Mouse (Mus musculus): ENCODE measurements around the gene Akap2. TPM values are rescaled to one million over a fixed set of nuclear protein-coding genes. Genes with fewer than 3 reads are reported as not detected.
"Not testable (repeated sequence)": the region's sequence is repeated elsewhere in the genome, so short reads cannot be mapped to it uniquely, and the experiment has no call there.

Akap2 gene
- polyA plus RNA-seq, 1 experiment from 2014 or later: 48.5 TPM

- Histone ChIP-seq H3K4me1 (replicated peaks) (peaks cover 27% of the 10 kb centered on the region), H3K9ac (no peak overlapping the region), H3K4me3 (no peak overlapping the region), H3K36me3 (0 out of 2 replicates have a peak, but pooled peaks cover 4% of the 10 kb centered on the region), H3K9me3 (replicated peaks) (no peaks in the 10 kb centered on the region), H3K4me2 (no peak overlapping the region), H3K27me3 (no peaks in the 10 kb centered on the region), H3K27ac (no peak overlapping the region)
- ATAC-seq (replicated peaks; ENCODE audit: insufficient number of reproducible peaks, insufficient read depth, low FRiP score, low read depth): no peak
- 89% methylated on average over 5 of the region's 5 CpGs for WGBS
Measured at GRCm38 (mm10) chr4:57879137-57879536, 161.7 kb downstream of the Akap2 start.

DNA sequence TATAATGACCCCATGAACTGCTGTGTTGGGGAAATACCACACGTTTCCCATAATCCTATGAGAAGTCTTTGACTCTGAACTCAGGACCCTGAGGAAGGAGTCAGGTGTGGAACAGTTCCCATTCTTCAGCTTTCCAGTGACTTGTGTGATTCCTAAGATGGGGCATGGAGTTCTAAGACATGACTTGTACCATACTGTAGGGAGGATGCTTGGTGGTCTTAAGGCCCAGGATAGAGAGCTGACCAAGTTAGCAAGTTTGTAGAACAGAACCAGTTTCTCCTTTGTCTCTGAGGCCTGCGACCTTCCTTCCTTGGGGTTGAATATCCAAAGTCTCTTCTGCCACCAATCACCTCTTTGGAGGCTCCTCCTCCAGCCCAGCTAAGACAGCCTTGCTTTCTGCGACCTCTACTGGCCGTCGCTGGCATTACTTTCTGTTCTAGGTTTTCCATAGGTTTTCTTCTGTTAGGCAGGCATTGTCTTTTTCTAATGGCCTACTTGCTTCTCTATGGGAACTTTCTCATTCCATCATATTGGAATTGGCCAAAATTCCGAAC, 162.4 kb downstream of the Akap2 start:
- no peaks in the 10 kb centered on the region for H3K9me3 ChIP-seq (replicated peaks)
- 0 out of 2 replicates have a peak, but pooled peaks have one; percentile 22 for ATAC-seq (replicated peaks; ENCODE audit: insufficient number of reproducible peaks, insufficient read depth, low FRiP score, low read depth)
- WGBS: 19% methylated on average over 6 of the region's 6 CpGs

DNA sequence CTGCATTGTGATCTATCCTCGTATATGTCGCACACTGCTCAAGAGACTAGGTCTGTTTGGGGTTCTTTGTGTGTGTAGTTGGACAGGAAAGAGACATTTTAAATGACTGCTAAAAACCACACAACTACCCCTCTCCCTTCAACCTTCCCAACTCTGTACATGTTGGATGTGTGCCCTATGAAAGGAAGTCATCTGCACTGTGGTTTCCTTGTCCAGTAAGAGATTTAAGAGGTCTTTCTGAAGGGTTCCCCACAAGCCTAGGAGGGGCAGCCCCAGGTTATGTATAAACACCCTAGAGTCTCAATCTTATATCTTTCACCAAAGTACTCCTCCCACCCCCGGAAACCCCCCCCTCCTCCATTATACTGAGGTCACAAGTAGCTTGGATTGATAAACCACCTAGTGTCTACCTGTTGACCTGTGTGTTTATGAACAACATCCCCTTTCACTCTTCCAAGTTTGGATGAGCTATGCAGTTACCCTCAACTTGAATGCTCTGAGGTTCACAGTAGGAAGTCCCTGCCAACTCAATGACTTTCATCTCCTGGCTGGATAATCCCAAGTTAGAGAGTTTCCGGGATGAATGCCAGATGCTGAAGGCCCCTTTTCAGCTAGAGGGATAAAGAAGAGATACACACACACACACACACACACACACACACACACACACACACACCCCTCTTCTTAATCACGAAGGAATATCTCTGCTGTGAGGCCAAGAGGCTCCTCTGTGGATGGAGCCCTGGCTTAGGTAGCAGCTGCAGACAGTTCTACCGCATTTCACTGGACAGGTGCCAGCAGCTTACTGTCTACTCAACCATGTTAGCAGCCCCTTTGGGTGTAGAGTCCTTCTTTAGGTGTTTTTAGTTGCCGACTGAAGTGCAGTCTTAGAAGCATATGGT, 166.3 kb downstream of the Akap2 start:
- WGBS: 46% methylated on average over 7 of the region's 7 CpGs
- peak; percentile 30; the same call in 1 of the 2 replicates for ATAC-seq (replicated peaks; ENCODE audit: insufficient number of reproducible peaks, insufficient read depth, low FRiP score, low read depth)
- peak overlapping the region; percentile 70 for H3K27ac ChIP-seq
- no peaks in the 10 kb centered on the region for H3K9me3 ChIP-seq (replicated peaks)
- H3K4me2 ChIP-seq: no peak overlapping the region
- no peaks in the 10 kb centered on the region for H3K27me3 ChIP-seq
- H3K36me3 ChIP-seq: 0 out of 2 replicates have a peak, but pooled peaks cover 4% of the 10 kb centered on the region
- no peak overlapping the region for H3K9ac ChIP-seq
- no peak overlapping the region for H3K4me3 ChIP-seq
- peaks cover 54% of the 10 kb centered on the region for H3K4me1 ChIP-seq (replicated peaks)

More for the DNA sequence above, 162.4 kb downstream of the Akap2 start:
- 0 out of 2 replicates have a peak, but pooled peaks cover 4% of the 10 kb centered on the region for H3K36me3 ChIP-seq
- no peak overlapping the region for H3K9ac ChIP-seq
- H3K4me3 ChIP-seq: no peak overlapping the region
- no peak overlapping the region for H3K4me2 ChIP-seq
- H3K4me1 ChIP-seq (replicated peaks): peaks cover 35% of the 10 kb centered on the region
- no peaks in the 10 kb centered on the region for H3K27me3 ChIP-seq
- H3K27ac ChIP-seq: no peak overlapping the region

DNA sequence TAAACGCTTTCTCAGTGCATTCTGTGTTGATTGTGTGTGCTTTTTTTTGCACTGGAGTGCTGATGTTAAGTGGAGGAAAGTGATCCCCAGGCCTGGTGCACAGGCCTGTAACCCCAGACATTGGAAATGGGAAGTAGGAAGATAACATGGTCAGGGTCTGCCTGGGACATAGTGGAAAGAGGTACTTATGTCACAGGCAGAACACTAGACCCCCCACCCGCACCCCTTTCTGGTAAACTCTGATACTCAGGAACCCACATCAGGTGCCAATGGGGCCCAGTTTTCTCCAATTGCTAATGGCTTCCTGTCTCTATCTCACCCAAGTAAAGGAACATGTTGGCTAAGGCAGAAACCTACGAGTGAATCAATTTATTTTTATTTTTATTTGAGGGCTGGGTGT, 167.1 kb downstream of the Akap2 start:
- H3K9me3 ChIP-seq (replicated peaks): no peaks in the 10 kb centered on the region
- H3K4me2 ChIP-seq: no peak overlapping the region
- no peak overlapping the region for H3K9ac ChIP-seq
- ATAC-seq (replicated peaks; ENCODE audit: insufficient number of reproducible peaks, insufficient read depth, low FRiP score, low read depth): no peak
- 72% methylated on average over 3 of the region's 3 CpGs for WGBS
- H3K27ac ChIP-seq: peak overlapping the region; percentile 70
- H3K4me3 ChIP-seq: no peak overlapping the region
- no peaks in the 10 kb centered on the region for H3K27me3 ChIP-seq
- 0 out of 2 replicates have a peak, but pooled peaks cover 4% of the 10 kb centered on the region for H3K36me3 ChIP-seq
- H3K4me1 ChIP-seq (replicated peaks): peaks cover 54% of the 10 kb centered on the region

DNA sequence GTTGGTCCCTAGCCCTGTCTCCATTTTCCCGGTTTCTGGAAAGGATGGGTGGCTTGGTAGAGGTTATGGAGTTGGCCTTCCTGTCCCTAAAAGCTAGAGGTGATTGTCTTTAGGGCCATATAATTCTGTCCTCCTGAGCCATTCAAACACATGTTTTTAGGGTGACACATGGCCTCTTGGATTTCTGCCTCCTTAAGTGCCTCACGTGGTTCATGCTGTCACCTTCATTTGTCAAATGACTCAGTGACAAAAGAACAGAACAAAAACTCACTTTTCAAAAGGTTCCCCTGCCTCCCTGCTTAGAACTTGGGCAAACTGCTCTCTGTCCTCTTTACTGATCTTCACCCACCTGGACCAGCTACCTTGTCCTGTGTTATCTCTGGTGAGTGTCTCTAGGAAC, 167.7 kb downstream of the Akap2 start:
- no peak for ATAC-seq (replicated peaks; ENCODE audit: insufficient number of reproducible peaks, insufficient read depth, low FRiP score, low read depth)
- WGBS: 65% methylated on average over 2 of the region's 2 CpGs
- Histone ChIP-seq H3K27ac (no peak overlapping the region), H3K4me3 (no peak overlapping the region), H3K9me3 (replicated peaks) (no peaks in the 10 kb centered on the region), H3K4me1 (replicated peaks) (peaks cover 51% of the 10 kb centered on the region), H3K9ac (no peak overlapping the region), H3K36me3 (0 out of 2 replicates have a peak, but pooled peaks cover 4% of the 10 kb centered on the region), H3K27me3 (no peaks in the 10 kb centered on the region), H3K4me2 (no peak overlapping the region)

DNA sequence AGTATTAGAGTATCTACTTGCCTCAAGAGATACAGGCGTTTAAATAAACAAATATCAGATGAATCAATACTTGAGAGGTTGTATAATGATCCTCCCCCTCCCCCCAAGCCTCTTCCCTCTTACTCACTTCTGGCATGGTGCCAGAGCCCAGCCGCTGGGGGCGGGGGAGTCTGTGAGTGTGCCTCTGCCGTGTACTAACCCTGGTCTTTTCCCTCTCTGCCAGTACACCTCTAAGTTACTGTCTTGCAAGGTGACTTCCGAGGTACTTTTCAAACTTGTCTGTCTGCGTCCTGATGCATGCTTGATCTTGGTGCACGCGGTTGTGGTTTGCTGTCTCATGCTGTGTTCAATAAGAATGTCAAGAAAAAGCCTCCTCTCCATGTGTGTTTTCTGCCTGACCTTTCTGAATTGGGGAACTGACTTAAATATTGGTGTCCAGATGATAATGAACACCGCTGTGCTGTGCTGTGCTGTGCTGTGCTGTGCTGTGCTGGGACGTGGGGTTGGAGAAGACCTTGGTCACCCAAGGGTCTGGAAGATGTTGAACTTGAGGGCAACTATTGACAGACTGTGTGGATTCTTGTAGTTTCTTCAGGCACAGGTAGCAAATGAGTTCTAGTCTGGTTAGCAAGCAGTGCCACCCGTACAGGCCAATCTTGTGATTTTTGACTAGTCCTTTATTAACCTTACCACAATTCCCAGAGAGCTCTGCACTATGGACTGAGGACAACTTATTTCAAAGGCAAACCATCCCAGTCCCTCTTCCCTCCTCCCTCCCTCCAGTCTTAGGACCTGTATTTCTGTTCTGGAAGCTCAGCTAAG, 168.8 kb downstream of the Akap2 start:
- no peaks in the 10 kb centered on the region for H3K9me3 ChIP-seq (replicated peaks)
- no peak overlapping the region for H3K4me2 ChIP-seq
- no peak overlapping the region for H3K4me3 ChIP-seq
- peak overlapping the region; percentile 1; the same call in 1 of the 2 replicates for H3K27ac ChIP-seq
- ATAC-seq (replicated peaks; ENCODE audit: insufficient number of reproducible peaks, insufficient read depth, low FRiP score, low read depth): no peak
- 0 out of 2 replicates have a peak, but pooled peaks cover 4% of the 10 kb centered on the region for H3K36me3 ChIP-seq
- no peak overlapping the region for H3K9ac ChIP-seq
- peaks cover 51% of the 10 kb centered on the region for H3K4me1 ChIP-seq (replicated peaks)
- H3K27me3 ChIP-seq: no peaks in the 10 kb centered on the region
- WGBS: 49% methylated on average over 11 of the region's 11 CpGs

- Histone ChIP-seq H3K4me2 (no peak overlapping the region), H3K27me3 (no peaks in the 10 kb centered on the region), H3K4me1 (replicated peaks) (peaks cover 49% of the 10 kb centered on the region), H3K9me3 (replicated peaks) (no peaks in the 10 kb centered on the region), H3K4me3 (no peak overlapping the region), H3K9ac (no peak overlapping the region), H3K27ac (no peak overlapping the region), H3K36me3 (0 out of 2 replicates have a peak, but pooled peaks cover 4% of the 10 kb centered on the region)
- WGBS: 88% methylated on average over 3 of the region's 3 CpGs
- no peak for ATAC-seq (replicated peaks; ENCODE audit: insufficient number of reproducible peaks, insufficient read depth, low FRiP score, low read depth)
Measured at GRCm38 (mm10) chr4:57886888-57887230, 169.4 kb downstream of the Akap2 start.

DNA sequence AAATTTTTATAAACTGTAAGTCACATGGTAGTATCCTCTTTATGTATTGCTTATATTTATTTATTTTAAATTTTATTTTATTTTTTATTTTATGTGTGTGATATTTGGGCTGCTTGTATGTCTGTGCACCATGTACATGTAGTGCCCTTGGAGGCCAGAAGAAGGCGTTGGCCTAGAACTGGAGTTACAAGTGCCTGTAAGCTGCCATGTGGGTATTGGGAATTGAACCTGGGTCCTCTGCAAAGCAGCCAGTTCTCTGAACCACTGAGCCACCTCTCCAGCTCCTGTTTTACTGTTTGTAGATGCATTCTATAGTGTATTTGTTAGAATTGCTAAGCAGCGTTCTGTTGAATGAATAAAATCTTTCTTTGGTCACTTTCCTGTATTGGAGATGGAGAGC, 170.8 kb downstream of the Akap2 start:
- H3K4me2 ChIP-seq: no peak overlapping the region
- 93% methylated on average over 2 of the region's 2 CpGs for WGBS
- no peak overlapping the region for H3K27ac ChIP-seq
- H3K9me3 ChIP-seq (replicated peaks): no peaks in the 10 kb centered on the region
- no peak for ATAC-seq (replicated peaks; ENCODE audit: insufficient number of reproducible peaks, insufficient read depth, low FRiP score, low read depth)
- no peaks in the 10 kb centered on the region for H3K27me3 ChIP-seq
- H3K9ac ChIP-seq: no peak overlapping the region
- peaks cover 2% of the 10 kb centered on the region; the same call in 1 of the 2 replicates for H3K36me3 ChIP-seq
- H3K4me1 ChIP-seq (replicated peaks): peaks cover 35% of the 10 kb centered on the region
- no peak overlapping the region for H3K4me3 ChIP-seq

- not testable (repeated sequence) for H3K9me3 ChIP-seq (replicated peaks); H3K27me3 ChIP-seq; H3K4me2 ChIP-seq; H3K36me3 ChIP-seq; H3K4me3 ChIP-seq; H3K9ac ChIP-seq; H3K27ac ChIP-seq; ATAC-seq (replicated peaks; ENCODE audit: insufficient number of reproducible peaks, insufficient read depth, low FRiP score, low read depth)
- WGBS: 83% methylated on average over 1 of the region's 1 CpGs
- peaks cover 28% of the 10 kb centered on the region for H3K4me1 ChIP-seq (replicated peaks)
Measured at GRCm38 (mm10) chr4:57888978-57889377, 171.5 kb downstream of the Akap2 start.

GRCm38 (mm10) chr4:57889773-57890172, 172.3 kb downstream of the Akap2 start:
- Histone ChIP-seq H3K27ac (no peak overlapping the region), H3K4me1 (replicated peaks) (peaks cover 20% of the 10 kb centered on the region), H3K9ac (no peak overlapping the region), H3K4me2 (no peak overlapping the region), H3K27me3 (no peaks in the 10 kb centered on the region), H3K9me3 (replicated peaks) (no peaks in the 10 kb centered on the region), H3K4me3 (no peak overlapping the region), H3K36me3 (peaks cover 4% of the 10 kb centered on the region; the same call in 1 of the 2 replicates)
- no peak for ATAC-seq (replicated peaks; ENCODE audit: insufficient number of reproducible peaks, insufficient read depth, low FRiP score, low read depth)
- 87% methylated on average over 8 of the region's 8 CpGs for WGBS
